Mouse (Mus musculus) heart, adult 2 months (tissue): Measurements from ENCODE around the gene Manba.

Experiments used
- CTCF ChIP-seq: fragments of 200-600 bp; IDR thresholded peaks from 2 replicates; pipeline ENCODE4 v1.8.1; 2022; ENCODE audit warnings: antibody characterized with exemption, mild to moderate bottlenecking, moderate library complexity
- EP300 ChIP-seq: fragments of 200-500 bp; IDR thresholded peaks from 2 replicates; pipeline ENCODE4 v1.6.1; 2011; ENCODE audit warnings: low read depth, low read length, control low read depth; ENCODE audit not compliant: insufficient read depth
- POLR2A ChIP-seq: fragments of 200-500 bp; IDR thresholded peaks from 2 replicates; pipeline ENCODE4 v1.6.1; 2011; ENCODE audit warnings: mild to moderate bottlenecking, low read depth, low read length, control low read depth; ENCODE audit not compliant: insufficient read depth

GRCm38 (mm10) chr3:135511683-135512082 is 26.3 kb downstream of the Manba start:
- TF ChIP-seq CTCF (peak; percentile 49), POLR2A (no peak), EP300 (no peak)
